Comparison of ENCODE assay signal across 8 mouse cellular contexts in the genomic region with DNA sequence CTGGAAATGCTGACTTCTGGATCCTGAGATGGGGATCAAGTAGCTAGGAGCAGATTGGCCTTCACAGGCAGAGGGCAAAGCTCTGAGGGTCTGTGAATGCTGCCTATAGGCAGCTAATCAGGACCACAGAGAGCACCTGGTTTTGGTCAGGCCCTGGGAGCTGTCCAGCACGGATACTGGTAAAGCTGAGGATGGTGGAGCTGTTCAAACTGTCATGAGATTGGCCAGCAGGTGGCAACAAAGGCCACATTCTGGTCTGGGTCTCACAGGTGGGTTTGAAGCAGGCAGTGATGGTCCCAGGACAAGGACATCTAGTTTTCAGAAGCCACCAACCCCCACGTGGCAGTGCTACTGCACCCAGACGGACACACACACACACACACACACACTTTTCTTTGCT. TPM values are rescaled to one million over a fixed set of nuclear protein-coding genes. Genes with fewer than 3 reads are reported as not detected.
DNase-seq lines count a peak whose midpoint lies in the region; ATAC-seq lines count a peak whose summit lies in the region.

No protein-coding gene starts in this region.

- 0 out of 2 replicates have a peak, but pooled peaks have one; percentile 19 for ATAC-seq in forebrain, embryonic 13.5 days
- peak; percentile 90 for ATAC-seq in kidney, embryonic 14.5 days (ENCODE audit: low FRiP score, low TSS enrichment)

- H3K4me1 ChIP-seq in forebrain, embryonic 13.5 days = no peaks in the 10 kb centered on the region
- H3K4me1 ChIP-seq in kidney, embryonic 14.5 days (ENCODE audit: control insufficient read depth, insufficient read depth, low read length) = no peaks in the 10 kb centered on the region

- H3K27ac ChIP-seq in forebrain, embryonic 13.5 days = no peak overlapping the region
- no peak overlapping the region for H3K27ac ChIP-seq in kidney, embryonic 14.5 days (ENCODE audit: low read depth, low read length)

- H3K27me3 ChIP-seq in forebrain, embryonic 13.5 days = no peaks in the 10 kb centered on the region
- H3K27me3 ChIP-seq in kidney, embryonic 14.5 days (ENCODE audit: control insufficient read depth, insufficient read depth, low read length) = no peaks in the 10 kb centered on the region

- WGBS in forebrain, embryonic 13.5 days = 6% methylated on average over 3 of the region's 3 CpGs
- 5% methylated on average over 3 of the region's 3 CpGs for WGBS in kidney, embryonic 14.5 days

- no peak overlapping the region for H3K9ac ChIP-seq in forebrain, embryonic 13.5 days
- H3K9ac ChIP-seq in kidney, embryonic 14.5 days (ENCODE audit: low read depth, low read length) = no peak overlapping the region

- intact Hi-C loops in left cerebral cortex, postnatal 25 days (cut with DNase I) = no loop called here

- peaks cover 30% of the 10 kb centered on the region for H3K36me3 ChIP-seq in forebrain, embryonic 13.5 days (ENCODE audit: poor library complexity, severe bottlenecking)
- peaks cover 6% of the 10 kb centered on the region for H3K36me3 ChIP-seq in kidney, embryonic 14.5 days (ENCODE audit: control insufficient read depth, insufficient read depth, low read length)

- H3K4me3 ChIP-seq in forebrain, embryonic 13.5 days = no peak overlapping the region
- no peak overlapping the region for H3K4me3 ChIP-seq in kidney, embryonic 14.5 days (ENCODE audit: low read length)

- peaks cover 4% of the 10 kb centered on the region; the same call in 1 of the 2 replicates for H3K9me3 ChIP-seq in forebrain, embryonic 13.5 days (replicated peaks)
- H3K9me3 ChIP-seq in kidney, embryonic 14.5 days (ENCODE audit: control insufficient read depth, low read length) = peaks cover 2% of the 10 kb centered on the region; the same call in 1 of the 2 replicates

- H3K4me2 ChIP-seq in forebrain, embryonic 13.5 days = no peak overlapping the region
- no peak overlapping the region for H3K4me2 ChIP-seq in kidney, embryonic 14.5 days (replicated peaks; ENCODE audit: low read depth, low read length)

- DNase-seq in left cerebral cortex, postnatal 25 days (ENCODE audit: low spot score in 2 of 2) = peak; percentile 34 to 39
- no peak for DNase-seq in left cerebral cortex, adult 11 months (ENCODE audit: low spot score)
- peak; percentile 54 for DNase-seq in adrenal gland, adult 2 months
- peak; percentile 70 for DNase-seq in lung, postnatal 10 days
- DNase-seq in retina, postnatal 7 days (ENCODE audit: low read depth, low spot score) = peak; percentile 17
- no peak for DNase-seq in T-cell, adult 2 months (ENCODE audit: low spot score)

RNA-seq across cellular contexts. Expression of a gene that starts 54.3 kb away (rescaled TPM):
- total RNA-seq in left cerebral cortex, postnatal 25 days (2021) = 10 to 100 TPM; 45.1 to 51.7 TPM
- 10 to 100 TPM; 22.9 to 24.7 TPM for total RNA-seq in adrenal gland, adult 2 months (2021)
- 28.4 and 29.5 TPM in 2 replicates for polyA plus RNA-seq in adrenal gland, adult 2 months (2012; rRNA removed)
- polyA plus RNA-seq in forebrain, embryonic 13.5 days (2015; fragmentation: Nextera tagmentation; extraction: Ambion mirVana) = 27.7 and 37.5 TPM in 2 replicates
- polyA plus RNA-seq in kidney, embryonic 14.5 days (2014; fragmentation: Nextera tagmentation; extraction: Ambion mirVana) = 28.4 and 53.0 TPM in 2 replicates

Comparison
In these comparisons a context has a peak if more than half of its experiments do, and no peak if none do; other contexts are left out.
1. DNase-seq: peak in left cerebral cortex, postnatal 25 days (2 of 2), adrenal gland, adult 2 months (single experiment), lung, postnatal 10 days (single experiment) and retina, postnatal 7 days (single experiment); none in left cerebral cortex, adult 11 months (single experiment) and T-cell, adult 2 months (single experiment).